Mouse (Mus musculus) adipocyte (in vitro differentiated cells): ENCODE results near the gene Tbx21.

Source experiments
- DNase-seq: peaks from one replicate; pipeline ENCODE4 v3.0.0-alpha.2; 2016; ENCODE audit warnings: low spot score

Gene Tbx21

DNA sequence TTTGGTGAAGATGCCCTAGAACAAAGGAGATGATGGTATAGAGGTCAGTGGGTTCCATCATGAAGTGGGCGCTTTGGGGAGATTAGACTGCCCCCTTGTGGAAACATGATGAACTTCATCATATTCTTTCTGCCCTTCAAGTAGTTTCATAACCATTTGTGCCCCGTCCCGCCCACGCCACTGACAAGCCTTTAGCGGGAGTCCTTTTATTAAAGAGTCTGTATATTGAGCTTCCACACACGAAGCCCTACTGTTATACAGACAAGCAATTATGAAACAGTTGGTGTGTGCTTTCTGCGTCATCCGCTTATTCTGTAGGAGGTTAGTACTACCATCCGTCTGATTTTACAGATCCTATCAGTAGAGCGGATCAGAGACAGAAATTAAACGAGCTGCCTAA lies 32.2 kb downstream of the Tbx21 start:
- peak; percentile 18 for DNase-seq

GRCm38 (mm10) chr11:97080291-97080690 lies 34.8 kb downstream of the Tbx21 start:
- DNase-seq, result no peak

DNA sequence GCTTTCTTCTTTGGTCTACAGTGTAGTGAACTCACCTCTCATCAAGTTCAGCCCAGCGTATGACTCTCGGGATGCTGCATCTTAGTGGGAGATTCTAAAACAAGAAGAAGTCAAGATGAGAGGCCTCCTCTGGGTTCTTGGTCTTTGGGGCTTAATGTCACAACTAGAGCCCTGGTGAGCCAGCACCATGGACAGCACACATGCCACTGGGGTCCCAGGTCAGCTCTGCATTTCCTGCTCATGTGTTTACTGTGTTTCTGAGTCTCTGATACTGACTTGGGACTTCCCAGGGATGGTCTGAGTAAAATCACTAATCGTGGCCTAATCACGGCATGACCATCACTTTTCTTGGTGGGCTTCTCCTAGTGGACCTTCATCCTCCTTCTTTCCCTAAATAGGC lies 36.4 kb downstream of the Tbx21 start:
- peak; percentile 20 for DNase-seq

GRCm38 (mm10) chr11:97074235-97074634 lies 40.9 kb downstream of the Tbx21 start:
- no peak for DNase-seq

GRCm38 (mm10) chr11:97072533-97072932 lies 42.6 kb downstream of the Tbx21 start:
- peak; percentile 82 for DNase-seq

DNA sequence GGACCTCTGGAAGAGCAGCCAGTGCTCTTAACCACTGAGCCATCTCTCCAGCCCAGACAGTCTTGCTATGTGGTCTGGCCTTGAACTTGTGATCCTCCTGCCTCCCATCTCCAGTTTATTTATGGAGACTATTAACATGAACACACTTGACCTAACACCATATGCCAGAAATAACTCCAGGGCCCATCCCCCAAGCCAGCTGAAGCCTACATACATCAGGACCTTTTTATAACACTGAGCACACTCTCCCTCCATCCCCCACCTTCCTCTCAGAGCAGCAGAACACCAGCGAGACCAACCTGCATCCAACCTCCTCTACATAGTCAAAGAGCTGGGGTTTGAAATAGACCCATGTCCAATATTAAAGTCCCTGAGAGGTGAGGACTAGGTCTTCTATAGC lies 44.0 kb downstream of the Tbx21 start:
- no peak for DNase-seq

- DNase-seq, result no peak
Observed at GRCm38 (mm10) chr11:97069770-97070169, 45.4 kb downstream of the Tbx21 start.

- peak; percentile 68 for DNase-seq
Observed at GRCm38 (mm10) chr11:97069333-97069732, 45.8 kb downstream of the Tbx21 start.

DNA sequence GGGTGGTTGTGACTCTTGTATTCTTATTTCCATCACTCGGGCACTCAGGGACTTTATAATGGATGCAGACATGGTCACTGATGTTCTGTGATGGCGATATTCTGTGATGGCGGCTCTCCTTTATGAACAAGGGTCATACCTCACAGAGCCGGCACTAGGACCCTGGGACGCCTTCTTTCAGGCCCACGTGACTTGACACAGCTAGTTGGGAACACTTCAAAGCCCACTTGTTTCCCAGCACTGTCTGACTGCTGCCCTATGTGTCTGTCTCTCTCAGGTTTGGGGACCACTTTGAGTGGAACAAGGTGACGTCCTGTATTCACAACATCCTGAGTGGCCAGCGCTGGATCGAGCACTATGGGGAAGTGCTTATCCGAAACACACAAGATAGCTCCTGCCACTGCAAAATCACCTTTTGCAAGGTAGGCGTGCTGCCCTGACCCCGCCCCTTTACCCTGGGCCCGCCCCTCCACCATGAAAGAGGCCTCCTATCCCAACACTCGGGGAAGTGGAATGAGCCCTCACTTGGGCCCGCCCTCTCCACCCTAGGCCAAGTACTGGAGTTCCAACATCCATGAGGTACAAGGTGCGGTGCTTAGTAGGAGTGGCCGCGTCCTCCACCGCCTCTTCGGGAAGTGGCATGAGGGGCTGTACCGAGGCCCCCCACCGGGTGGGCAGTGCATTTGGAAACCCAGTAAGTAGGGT lies 48.3 kb downstream of the Tbx21 start:
- DNase-seq, result no peak

DNA sequence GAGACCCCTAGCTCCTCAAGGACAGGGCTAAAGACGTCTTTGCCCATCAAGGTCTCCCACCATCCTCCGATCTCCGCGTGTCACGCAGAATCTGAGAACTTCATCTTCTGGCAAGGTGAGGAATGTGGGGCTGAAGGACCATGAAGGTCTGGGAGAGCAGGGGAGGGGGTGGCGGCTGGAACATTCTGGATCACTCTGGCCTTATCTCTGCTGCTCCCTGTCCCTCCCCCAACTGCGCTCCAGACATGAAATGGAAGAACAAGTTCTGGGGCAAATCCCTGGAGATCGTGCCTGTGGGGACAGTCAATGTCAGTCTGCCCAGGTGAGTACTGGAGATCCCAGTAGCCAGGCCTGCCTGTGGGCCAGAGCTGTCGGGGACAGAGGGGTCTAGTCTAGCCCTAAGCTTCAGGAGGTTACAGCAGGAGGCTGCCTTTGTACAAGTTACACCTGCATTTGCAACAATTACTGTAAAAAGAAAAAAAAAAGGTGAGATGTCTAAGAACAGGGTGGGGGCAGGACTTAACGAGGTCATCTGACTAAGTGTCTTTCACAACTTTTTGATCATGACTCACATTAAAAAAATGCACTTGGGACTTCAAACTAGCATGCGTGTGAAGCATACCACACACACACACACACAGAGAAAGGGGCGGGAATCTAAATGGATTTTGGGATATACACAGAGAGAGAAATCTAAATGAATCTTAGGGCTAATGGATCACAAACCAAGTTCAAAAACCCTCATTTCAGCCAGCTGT lies 49.4 kb downstream of the Tbx21 start:
- no peak for DNase-seq

DNA sequence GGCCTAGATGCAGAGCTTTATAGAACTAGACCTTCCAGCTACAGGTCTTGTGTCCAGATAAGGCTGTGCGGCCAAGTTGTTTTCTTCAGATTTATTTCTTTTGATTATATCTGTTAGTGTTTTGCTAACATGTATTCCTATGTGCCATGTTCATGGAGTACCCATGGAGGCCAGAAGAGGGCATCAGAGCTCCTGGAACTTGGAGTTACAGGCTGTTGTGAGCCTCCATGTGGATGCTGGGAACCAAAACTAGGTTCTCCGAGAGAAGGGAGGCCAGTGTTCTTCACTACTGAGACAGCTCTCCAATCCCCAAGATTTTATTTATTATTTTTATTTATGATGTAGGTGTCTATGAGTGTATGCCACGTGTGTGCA lies 51.2 kb downstream of the Tbx21 start:
- DNase-seq, result no peak

DNA sequence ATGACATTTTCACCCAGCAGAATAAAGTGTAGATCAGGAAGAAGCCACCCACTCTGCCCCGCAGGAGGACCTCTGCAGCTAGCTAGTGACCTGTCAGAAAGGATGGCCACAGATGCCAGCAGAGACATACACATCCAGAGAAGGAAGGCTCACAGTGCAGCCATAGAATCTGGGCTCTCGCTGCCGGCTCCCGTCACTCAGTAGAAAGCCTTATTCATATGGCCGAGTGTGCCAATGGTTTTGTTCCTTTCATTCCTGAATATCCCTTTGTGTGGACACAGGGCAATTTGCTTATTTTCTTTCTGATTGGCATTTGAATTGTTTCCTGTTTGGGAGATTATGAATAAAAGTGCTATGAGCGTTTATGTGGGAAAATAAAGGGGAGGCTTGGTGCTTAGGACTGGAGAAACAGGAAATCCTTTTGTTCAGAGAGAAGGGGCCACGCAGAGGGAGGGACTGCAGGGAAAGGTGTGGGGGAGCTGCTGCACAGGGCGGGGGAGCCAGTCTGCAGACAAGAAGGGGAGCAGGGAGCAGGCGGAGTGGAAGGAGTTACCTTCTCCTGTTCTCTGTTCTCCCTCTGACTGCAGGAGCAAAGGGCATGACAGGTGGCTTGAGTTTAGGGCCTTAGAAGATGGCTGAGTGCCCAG lies 51.7 kb downstream of the Tbx21 start:
- no peak for DNase-seq

- DNase-seq, result no peak
Observed at GRCm38 (mm10) chr11:97052219-97052646, 62.9 kb downstream of the Tbx21 start.

GRCm38 (mm10) chr11:97050944-97051586 lies 64.1 kb downstream of the Tbx21 start:
- DNase-seq, result no peak

DNA sequence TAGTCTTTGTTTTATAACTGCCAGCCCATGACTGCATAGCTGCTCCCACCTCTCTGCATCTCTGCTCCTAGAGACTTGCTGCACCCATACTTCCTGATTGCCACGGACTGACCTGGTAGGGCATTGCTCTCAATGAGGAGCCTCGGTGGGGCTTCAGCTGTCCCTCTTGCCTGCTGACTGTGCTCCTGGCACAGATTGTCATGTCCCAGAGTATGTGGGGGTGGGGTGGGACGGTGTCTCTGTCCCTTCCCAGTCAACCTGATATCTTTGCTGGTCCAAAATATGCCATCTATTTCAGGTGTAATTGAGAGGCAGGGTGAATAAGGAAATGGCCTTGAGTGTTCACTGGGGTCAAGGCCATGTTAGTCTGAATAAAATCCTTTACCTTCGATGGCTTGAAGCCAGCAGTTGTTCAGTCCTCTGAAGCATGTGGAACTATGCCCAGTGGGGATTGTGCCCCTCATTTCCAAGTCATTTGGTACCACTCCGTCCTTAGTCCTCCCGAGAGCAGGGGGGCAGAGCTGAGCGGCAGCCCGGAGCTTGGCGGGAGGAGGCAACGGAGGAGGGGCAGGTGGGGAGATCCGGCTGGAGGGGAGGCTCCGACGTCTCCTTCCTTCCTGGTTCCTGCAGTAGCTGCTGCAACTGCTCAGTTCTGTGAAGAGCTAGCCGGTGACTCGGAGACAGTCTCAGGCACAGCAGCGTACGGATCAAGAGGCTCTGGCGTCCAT lies 64.8 kb downstream of the Tbx21 start, which contains the start of gene Osbpl7:
Gene Osbpl7, plus strand, starts transcription at position 413 of the 728 bp plus-strand sequence.
- DNase-seq, result no peak

GRCm38 (mm10) chr11:97049492-97050085 lies 65.5 kb downstream of the Tbx21 start:
- DNase-seq, result no peak

DNA sequence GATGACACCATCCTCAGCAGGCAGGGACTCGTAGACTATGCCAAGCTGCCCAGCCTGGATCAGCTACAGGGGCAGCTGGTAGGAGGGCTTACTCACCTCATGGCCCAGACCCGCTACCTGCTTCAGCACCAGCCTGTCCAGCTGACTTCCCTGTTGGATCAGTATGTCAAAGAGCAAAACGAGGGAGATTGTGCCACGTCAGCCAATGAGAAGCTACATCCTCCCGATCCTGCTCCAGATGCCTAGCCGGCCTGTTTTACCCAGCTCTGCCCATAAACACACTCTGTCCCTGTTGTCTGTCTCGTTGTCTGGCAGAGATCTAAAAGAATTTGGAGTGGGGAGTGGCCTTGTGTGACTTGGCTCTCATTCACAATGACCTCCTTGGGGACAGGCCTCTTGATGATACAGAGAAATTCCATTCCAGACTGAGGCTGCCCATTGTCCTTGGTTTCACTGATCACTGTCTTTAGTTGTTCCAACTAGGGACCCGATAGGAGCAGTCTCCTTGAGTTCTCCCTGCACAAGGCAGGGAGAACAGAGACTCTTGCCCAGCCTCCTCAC lies 67.0 kb downstream of the Tbx21 start:
- peak; percentile 72 for DNase-seq
